Mouse (Mus musculus) heart, embryonic 10.5 days (tissue): ENCODE measurements around the gene Atp1a2. TPM values are rescaled to one million over a fixed set of nuclear protein-coding genes. Genes with fewer than 3 reads are reported as not detected.

Experiments used
- DNase-seq: peaks from one replicate; pipeline ENCODE4 v3.0.0-alpha.2; 2017; ENCODE audit warnings: low spot score
- H3K27ac ChIP-seq: fragments of 300-500 bp; sonication (generic); 2 replicates; pipeline ENCODE4 v1.5.1; 2016; ENCODE audit warnings: mild to moderate bottlenecking
- H3K27me3 ChIP-seq: fragments of 300-500 bp; sonication (generic); 2 replicates; pipeline ENCODE4 v1.6.1; 2016; ENCODE audit warnings: mild to moderate bottlenecking; ENCODE audit not compliant: poor library complexity, insufficient read depth, severe bottlenecking
- H3K36me3 ChIP-seq: fragments of 300-500 bp; sonication (generic); 2 replicates; pipeline ENCODE4 v1.6.1; 2016; ENCODE audit warnings: mild to moderate bottlenecking, moderate library complexity
- H3K4me1 ChIP-seq: fragments of 300-500 bp; sonication (generic); 2 replicates; pipeline ENCODE4 v1.6.1; 2016; ENCODE audit warnings: mild to moderate bottlenecking
- H3K4me3 ChIP-seq: fragments of 300-500 bp; sonication (generic); 2 replicates; pipeline ENCODE4 v1.5.1; 2016; ENCODE audit warnings: mild to moderate bottlenecking, moderate library complexity
- H3K9me3 ChIP-seq: fragments of 300-500 bp; sonication (generic); 2 replicates; pipeline ENCODE4 v1.6.1; 2016; ENCODE audit warnings: mild to moderate bottlenecking, moderate library complexity
- WGBS: fragments of 180-500 bp; shearing (Covaris S2); methylation state at CpG from one replicate; pipeline ENCODE4 v1.1.7; 2016; 5-methylcytosine and 5-hydroxymethylcytosine counted together
- polyA plus RNA-seq: library from polyadenylated mRNA; unstranded; fragments of >200 nt; fragmentation: Nextera tagmentation; extraction: Ambion mirVana; gene quantifications from 2 replicates; pipeline ENCODE4 v1.2.1, GENCODE M21; 2016

Gene Atp1a2
- polyA plus RNA-seq, 1 experiment from 2014 or later, result 8.7 TPM

DNA sequence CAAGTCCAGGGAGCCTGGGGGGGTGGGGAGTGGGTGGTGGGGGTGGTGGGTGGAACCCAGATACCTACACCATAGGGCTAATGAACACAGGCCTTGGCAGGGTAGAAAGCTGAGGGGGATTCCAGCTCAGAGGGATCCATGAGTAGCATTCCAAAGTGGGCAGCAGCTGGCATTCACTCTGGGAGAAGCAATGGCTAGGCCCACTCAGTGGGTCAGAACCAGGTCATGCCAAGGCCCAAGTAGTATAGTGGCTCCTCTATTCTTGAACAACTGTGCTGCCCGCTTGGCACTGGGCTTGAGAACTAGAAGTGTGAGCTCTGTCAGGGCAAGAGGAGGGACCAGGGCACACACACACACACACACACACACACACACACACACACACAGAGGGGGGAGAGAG lies 10.5 kb upstream of the Atp1a2 start:
- Histone ChIP-seq H3K36me3 (no peaks in the 10 kb centered on the region), H3K4me3 (no peak overlapping the region), H3K27me3 (peaks cover 6% of the 10 kb centered on the region), H3K4me1 (peaks cover 67% of the 10 kb centered on the region), H3K27ac (peak overlapping the region; percentile 62), H3K9me3 (no peaks in the 10 kb centered on the region)
- no peak for DNase-seq
- WGBS, result 100% methylated on average over 1 of the region's 1 CpGs

DNA sequence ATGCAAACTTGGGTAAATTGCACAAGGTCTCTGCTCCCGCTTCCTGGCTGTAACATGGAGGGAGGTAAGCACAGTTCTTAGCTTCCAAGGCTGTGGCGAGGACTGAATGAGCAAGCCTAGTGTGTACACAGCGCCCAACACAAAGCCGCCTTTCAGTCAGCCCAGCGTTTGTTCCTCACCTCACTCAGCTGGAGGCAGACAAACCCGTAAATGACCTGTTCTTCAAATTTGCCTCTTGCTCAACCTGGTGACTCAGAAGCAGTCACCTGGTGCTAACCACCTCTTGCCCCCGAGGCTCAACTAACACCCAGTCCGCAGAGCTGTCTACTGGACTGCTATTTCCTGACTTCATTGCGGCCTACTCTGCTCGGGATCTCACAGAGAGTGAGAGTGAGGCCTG lies 10.1 kb upstream of the Atp1a2 start:
- Histone ChIP-seq H3K4me3 (no peak overlapping the region), H3K27me3 (peaks cover 2% of the 10 kb centered on the region; the same call in 1 of the 2 replicates), H3K9me3 (no peaks in the 10 kb centered on the region), H3K36me3 (no peaks in the 10 kb centered on the region), H3K4me1 (peaks cover 65% of the 10 kb centered on the region), H3K27ac (peak overlapping the region; percentile 62)
- DNase-seq, result no peak
- WGBS, result 71% methylated on average over 10 of the region's 10 CpGs

DNA sequence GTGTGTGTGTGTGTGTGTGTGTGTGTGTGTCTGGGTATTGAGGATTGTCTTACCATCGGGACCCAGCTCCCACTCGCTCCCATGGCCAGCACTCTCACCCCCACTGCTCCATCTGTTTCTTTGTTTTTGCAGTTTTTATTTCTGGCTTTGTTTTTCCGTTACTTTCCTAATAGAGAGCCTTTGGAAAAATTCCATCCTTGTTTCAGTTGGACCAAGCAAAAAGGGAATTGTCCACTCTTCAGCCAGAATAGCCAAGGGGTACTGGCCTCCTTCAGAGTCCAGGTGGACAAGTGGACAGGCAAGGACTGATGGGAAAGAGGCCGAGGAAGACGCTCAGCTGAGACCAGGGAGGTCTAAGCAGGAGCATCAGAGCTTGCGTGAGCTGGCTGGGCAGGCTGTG lies 9.0 kb upstream of the Atp1a2 start:
- Histone ChIP-seq H3K27me3 (no peaks in the 10 kb centered on the region), H3K9me3 (no peaks in the 10 kb centered on the region), H3K4me1 (peaks cover 65% of the 10 kb centered on the region), H3K4me3 (no peak overlapping the region), H3K36me3 (no peaks in the 10 kb centered on the region), H3K27ac (no peak overlapping the region)
- WGBS, result 71% methylated on average over 6 of the region's 6 CpGs
- no peak for DNase-seq

DNA sequence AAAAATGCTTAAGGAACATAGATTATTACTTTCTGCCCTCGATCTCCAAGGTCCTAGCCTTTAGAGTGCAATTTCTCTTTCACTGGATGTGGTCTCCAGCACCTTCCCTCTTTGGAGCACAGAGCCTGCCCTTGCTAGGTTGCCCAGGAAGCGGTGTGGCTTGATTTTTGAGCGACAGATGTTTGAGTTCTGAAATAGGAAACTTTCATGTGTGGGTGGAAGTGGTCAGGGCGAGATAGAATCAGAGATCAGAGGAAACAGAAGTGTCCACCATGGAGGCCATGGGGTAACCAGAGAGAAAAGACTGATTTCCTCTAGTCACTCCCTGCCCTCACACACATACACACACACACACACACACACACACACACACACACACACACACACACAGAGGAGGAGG lies 8.3 kb upstream of the Atp1a2 start:
- no peaks in the 10 kb centered on the region for H3K36me3 ChIP-seq
- no peak overlapping the region for H3K4me3 ChIP-seq
- peaks cover 67% of the 10 kb centered on the region for H3K4me1 ChIP-seq
- H3K9me3 ChIP-seq, result no peaks in the 10 kb centered on the region
- H3K27me3 ChIP-seq, result no peaks in the 10 kb centered on the region
- no peak for DNase-seq
- WGBS, result 76% methylated on average over 4 of the region's 4 CpGs
- H3K27ac ChIP-seq, result no peak overlapping the region

DNA sequence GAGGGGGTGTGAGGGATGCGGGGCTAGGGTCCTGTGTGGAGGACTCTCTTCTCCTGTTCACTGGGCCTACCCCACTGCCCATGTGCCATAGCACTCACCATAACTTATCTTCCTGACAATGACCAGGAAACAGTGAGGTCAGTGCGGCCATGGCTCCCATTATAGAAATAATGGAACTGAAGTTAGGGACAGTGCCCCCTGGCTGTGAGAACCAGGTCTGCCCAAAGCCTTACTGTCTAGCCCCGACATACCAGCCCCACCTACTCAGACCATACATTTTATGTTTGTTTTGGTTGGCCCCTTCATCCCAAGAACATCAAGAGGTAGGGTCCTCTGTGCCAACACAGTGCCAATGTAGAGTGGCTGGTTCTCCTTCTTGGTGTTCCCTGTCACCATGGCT lies 7.8 kb upstream of the Atp1a2 start:
- Histone ChIP-seq H3K27ac (no peak overlapping the region), H3K9me3 (no peaks in the 10 kb centered on the region), H3K4me1 (peaks cover 68% of the 10 kb centered on the region), H3K27me3 (no peaks in the 10 kb centered on the region), H3K4me3 (no peak overlapping the region), H3K36me3 (no peaks in the 10 kb centered on the region)
- DNase-seq, result no peak
- WGBS, result 84% methylated on average over 3 of the region's 3 CpGs

DNA sequence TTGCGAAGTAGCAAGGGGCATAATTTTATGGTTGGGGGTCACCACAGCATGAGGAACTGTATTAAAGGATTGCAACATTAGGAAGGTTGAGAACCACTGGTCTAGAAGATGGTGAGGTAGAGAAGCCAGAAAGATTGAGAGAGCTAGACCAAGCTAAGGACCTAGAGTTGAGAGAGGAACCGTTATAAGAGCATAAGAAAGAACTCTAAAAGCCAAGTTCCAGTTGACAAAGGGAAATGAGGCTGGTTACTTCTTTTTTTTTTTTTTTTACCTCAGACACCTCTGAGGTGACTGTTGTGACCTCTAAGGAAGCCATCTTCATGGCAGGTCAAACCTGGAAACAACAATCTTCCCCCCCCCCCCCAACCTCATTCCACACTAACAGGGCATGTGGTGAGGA lies 7.3 kb upstream of the Atp1a2 start:
- DNase-seq, result no peak
- Histone ChIP-seq H3K4me1 (peaks cover 69% of the 10 kb centered on the region), H3K27me3 (no peaks in the 10 kb centered on the region), H3K27ac (no peak overlapping the region), H3K4me3 (no peak overlapping the region), H3K36me3 (no peaks in the 10 kb centered on the region), H3K9me3 (no peaks in the 10 kb centered on the region)
- WGBS, result 89% methylated on average over 2 of the region's 2 CpGs

DNA sequence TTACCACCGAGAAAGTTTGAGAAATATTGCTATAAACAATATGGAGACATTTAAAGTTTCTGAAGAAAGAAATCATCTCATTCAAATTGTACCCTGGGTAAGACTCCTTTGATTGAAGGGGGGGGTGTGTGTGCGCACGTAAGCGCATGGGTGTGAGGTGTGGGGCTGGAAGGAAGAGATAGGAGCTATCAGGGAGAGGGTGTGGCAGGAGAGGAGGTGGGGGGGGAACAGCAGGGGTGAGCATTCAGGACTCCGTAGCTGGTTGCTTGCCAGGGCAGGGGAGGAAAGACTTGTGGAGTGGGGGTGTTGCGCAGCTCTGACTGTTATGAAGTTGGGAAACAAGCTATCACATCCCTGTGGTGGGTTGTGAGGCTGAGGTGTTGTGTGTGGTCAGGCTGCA lies 6.6 kb upstream of the Atp1a2 start:
- Histone ChIP-seq H3K9me3 (no peaks in the 10 kb centered on the region), H3K4me1 (peaks cover 70% of the 10 kb centered on the region), H3K27me3 (no peaks in the 10 kb centered on the region), H3K36me3 (no peaks in the 10 kb centered on the region), H3K27ac (no peak overlapping the region), H3K4me3 (no peak overlapping the region)
- no peak for DNase-seq
- WGBS, result 36% methylated on average over 6 of the region's 6 CpGs

DNA sequence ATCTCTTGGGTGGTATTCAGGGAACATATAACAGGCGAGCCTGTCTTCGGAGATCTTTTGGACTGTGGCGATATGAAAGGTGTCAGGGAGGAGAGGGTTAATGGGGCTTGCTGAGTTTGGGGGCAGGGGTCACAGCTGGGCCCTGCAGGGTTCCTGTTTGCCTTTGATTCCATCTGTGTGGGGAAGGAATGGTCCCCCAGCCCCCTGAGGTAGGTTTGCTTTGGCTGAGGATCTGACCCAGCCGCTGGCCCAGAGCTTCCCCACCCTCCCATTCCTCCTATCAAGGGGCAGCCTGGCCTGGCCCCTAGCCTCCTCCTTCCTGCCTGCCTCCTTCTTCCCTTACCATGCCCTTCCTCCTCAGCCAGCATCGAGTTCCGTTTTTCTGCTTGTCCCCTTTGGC lies 5.0 kb upstream of the Atp1a2 start:
- peak overlapping the region; percentile 60 for H3K27ac ChIP-seq
- no peak overlapping the region for H3K4me3 ChIP-seq
- DNase-seq, result no peak
- no peaks in the 10 kb centered on the region for H3K36me3 ChIP-seq
- H3K9me3 ChIP-seq, result no peaks in the 10 kb centered on the region
- no peaks in the 10 kb centered on the region for H3K27me3 ChIP-seq
- 22% methylated on average over 6 of the region's 6 CpGs for WGBS
- H3K4me1 ChIP-seq, result peaks cover 77% of the 10 kb centered on the region

DNA sequence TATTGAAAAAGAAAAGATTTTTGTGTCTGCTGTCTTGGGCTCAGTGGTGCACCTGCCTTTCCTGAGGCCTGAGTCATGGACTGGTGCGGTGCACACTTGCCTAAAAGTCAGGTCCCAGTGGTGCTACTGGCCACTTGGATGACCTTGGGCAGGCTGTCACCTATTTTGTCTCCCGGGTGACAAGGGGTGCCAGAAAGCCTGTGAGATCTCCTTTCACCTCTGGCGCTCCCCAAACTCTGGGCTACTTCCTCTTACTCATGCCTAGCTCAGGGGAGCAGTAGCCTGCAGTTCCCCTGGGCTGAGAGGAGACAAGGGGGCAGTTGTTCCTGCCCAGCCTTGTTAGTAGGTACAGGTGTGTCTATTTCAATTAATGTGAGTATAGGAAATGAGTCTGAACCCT lies 4.4 kb upstream of the Atp1a2 start:
- Histone ChIP-seq H3K36me3 (no peaks in the 10 kb centered on the region), H3K9me3 (no peaks in the 10 kb centered on the region), H3K4me3 (no peak overlapping the region), H3K4me1 (peaks cover 81% of the 10 kb centered on the region), H3K27me3 (no peaks in the 10 kb centered on the region), H3K27ac (no peak overlapping the region)
- DNase-seq, result no peak
- WGBS, result 53% methylated on average over 3 of the region's 3 CpGs

DNA sequence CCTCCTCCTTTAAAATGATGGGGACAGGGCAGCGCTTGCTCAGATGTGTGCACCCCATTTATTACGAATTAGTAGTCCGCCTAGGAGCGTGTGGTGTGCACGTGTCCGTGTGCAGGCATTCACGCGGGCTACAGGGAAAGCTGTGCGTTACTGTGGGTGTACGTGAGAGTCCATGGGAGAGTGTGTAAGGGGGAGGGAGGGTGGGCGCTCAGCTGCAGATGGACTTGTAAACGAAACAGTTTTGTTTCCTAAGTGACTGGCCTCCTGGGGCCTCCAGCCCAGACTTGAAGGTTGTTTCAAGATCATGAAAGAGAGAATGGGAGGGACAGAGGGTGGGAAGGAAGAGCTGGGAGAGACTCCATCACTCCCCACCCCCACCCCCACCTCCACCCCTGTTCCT lies 3.3 kb upstream of the Atp1a2 start:
- DNase-seq, result no peak
- Histone ChIP-seq H3K27ac (peak overlapping the region; percentile 89), H3K4me1 (peaks cover 87% of the 10 kb centered on the region), H3K27me3 (no peaks in the 10 kb centered on the region; the same call in 1 of the 2 replicates), H3K9me3 (no peaks in the 10 kb centered on the region), H3K4me3 (no peak overlapping the region), H3K36me3 (no peaks in the 10 kb centered on the region)
- WGBS, result 52% methylated on average over 12 of the region's 12 CpGs

DNA sequence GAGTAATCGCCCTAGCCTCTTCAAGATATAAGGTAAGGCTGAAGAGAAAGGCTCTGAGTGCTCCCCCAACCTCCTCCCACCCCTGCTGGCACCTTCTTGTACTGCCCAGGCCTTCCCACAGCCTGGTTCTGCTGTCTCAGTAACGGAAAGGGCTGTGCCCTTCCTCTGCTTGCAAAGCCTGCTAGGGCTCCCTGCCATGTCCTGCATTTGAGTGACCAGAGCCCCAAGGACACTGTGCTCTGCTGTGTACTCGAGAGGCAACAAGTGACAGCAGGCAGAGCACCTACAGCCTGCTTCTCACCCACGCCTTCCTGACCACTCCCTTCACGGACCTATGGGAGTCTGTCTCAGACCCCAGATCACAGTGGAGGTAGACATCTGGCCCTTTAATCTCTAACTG lies 2.4 kb upstream of the Atp1a2 start:
- no peaks in the 10 kb centered on the region; the same call in 1 of the 2 replicates for H3K27me3 ChIP-seq
- WGBS, result 44% methylated on average over 5 of the region's 5 CpGs
- H3K4me3 ChIP-seq, result no peak overlapping the region
- H3K27ac ChIP-seq, result peak overlapping the region; percentile 89
- no peaks in the 10 kb centered on the region for H3K9me3 ChIP-seq
- H3K36me3 ChIP-seq, result no peaks in the 10 kb centered on the region
- no peak for DNase-seq
- H3K4me1 ChIP-seq, result peaks cover 87% of the 10 kb centered on the region

DNA sequence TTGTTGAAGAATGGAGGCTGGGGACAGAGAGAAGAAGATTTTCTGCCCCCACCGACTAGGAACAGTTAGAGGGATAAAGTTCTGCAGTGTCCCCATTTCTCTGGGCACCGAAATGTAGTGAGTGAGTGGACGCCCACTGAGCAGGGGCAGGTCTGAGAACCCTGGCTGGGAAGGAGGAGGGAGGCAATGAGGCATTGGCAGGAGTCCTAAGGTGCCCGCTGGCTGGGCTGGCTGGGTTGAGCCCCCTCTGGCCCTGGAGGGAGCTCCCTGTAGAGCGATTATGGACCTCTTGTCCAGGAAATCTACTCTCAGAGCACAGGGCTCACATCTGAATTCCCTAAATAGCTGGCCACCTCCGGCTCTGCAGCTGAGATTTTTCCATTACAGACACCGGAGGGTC lies 1.7 kb upstream of the Atp1a2 start:
- Histone ChIP-seq H3K9me3 (no peaks in the 10 kb centered on the region), H3K4me3 (0 out of 2 replicates have a peak overlapping the region, but pooled peaks have one; percentile 3), H3K27me3 (no peaks in the 10 kb centered on the region; the same call in 1 of the 2 replicates), H3K36me3 (no peaks in the 10 kb centered on the region), H3K4me1 (peaks cover 82% of the 10 kb centered on the region), H3K27ac (peak overlapping the region; percentile 89)
- 44% methylated on average over 7 of the region's 7 CpGs for WGBS
- DNase-seq, result no peak

DNA sequence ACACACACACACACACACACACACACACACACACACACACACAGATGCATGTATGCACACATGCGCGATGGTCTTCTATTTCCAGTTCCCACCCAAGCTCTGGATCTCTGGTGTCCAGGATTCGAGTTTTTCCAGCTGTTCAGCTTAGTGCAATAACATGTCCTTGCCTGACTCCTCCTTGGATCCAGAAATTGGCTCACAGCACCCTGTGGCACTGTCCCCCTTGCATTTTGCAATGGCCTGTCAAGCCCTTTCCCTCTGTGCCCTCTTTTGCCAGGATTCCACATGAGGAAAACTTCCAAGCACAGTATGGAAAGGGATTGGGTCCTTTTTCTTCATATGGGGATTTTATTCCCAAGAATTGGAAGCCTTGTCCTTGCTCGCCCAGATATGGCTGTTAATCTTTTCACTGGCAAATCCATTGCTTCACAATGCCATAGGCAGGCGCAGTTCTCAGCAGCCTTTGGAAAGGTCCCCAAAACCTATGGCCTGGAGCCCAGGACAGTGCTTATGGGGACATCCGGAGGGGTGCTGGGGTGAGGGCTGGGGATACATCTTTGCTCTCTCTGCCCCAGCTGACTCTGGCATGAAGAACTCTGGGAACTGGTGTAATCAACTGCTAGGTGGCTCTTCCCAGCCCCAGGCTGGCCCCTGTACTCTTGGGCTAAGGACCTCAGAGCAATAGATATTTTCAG lies 901 bp downstream of the Atp1a2 start:
- peak overlapping the region; percentile 56 for H3K4me3 ChIP-seq
- H3K9me3 ChIP-seq, result no peaks in the 10 kb centered on the region
- DNase-seq, result no peak
- H3K27me3 ChIP-seq, result no peaks in the 10 kb centered on the region; the same call in 1 of the 2 replicates
- WGBS, result 74% methylated on average over 6 of the region's 6 CpGs
- H3K27ac ChIP-seq, result peak overlapping the region; percentile 89
- H3K36me3 ChIP-seq, result peaks cover 3% of the 10 kb centered on the region; the same call in 1 of the 2 replicates
- peaks cover 64% of the 10 kb centered on the region for H3K4me1 ChIP-seq

DNA sequence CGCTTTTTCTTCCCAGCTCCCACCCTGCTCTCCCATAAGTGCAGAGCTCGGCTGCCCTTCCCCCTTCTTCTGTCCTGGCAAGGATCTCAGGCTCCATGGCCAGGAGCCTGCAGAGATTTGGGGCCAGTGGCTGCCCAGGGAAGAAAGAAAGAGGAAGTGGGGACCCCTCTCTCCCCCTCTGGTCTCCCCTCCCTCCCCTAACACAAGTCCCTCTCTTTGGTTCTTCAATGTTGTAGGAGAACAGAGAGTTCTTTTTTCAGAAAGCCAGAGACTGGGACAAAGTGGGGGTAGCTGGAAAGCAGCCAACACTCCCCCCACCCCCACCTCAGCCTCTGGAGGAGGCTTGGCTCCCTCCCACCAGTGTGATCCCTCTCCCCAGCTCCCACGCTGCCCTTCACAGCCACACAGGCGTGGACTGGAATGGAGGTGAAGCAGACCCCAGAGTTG lies 2.1 kb downstream of the Atp1a2 start:
- 43% methylated on average over 4 of the region's 4 CpGs for WGBS
- Histone ChIP-seq H3K9me3 (no peaks in the 10 kb centered on the region), H3K27me3 (no peaks in the 10 kb centered on the region; the same call in 1 of the 2 replicates), H3K27ac (peak overlapping the region; percentile 89), H3K4me1 (peaks cover 53% of the 10 kb centered on the region), H3K36me3 (peaks cover 13% of the 10 kb centered on the region; the same call in 1 of the 2 replicates), H3K4me3 (peak overlapping the region; percentile 56; the same call in 1 of the 2 replicates)
- DNase-seq, result no peak
